Mouse (Mus musculus): ENCODE data around the gene Ptpa.

DNA sequence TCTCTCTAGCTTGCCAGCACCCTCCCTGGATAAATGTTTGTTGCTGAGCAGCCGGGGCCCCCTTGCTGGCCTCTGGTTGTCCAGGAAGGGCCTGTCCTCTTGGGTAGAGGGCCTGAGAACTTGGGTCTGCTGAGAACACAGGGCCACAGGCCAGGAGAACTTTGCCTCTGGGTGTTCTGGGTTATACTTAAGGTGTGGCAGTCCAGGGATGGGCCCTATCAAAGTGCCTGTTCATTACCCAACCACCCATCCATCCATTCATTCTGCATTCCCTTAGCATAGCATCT lies 22.5 kb upstream of the Ptpa start:
- TF ChIP-seq CTCF (conservative IDR thresholded peaks at IDR 0.05; ENCODE audit: insufficient read depth, insufficient read length, low read depth, low read length) (no peak), POLR2A (IDR thresholded peaks at IDR 0.05; ENCODE audit: low read depth, low read length) (no peak)
